Mouse (Mus musculus) megakaryocyte, embryonic 14.5 days (primary cell): ENCODE data around the gene Atp13a2.

Experiments
- FLI1 ChIP-seq: IDR thresholded peaks from 2 replicates; pipeline ENCODE4 v1.6.1; 2012; ENCODE audit warnings: low read length, inconsistent platforms, mixed read lengths
- GATA1 ChIP-seq: IDR thresholded peaks from 3 replicates; pipeline ENCODE4 v1.6.1; 2012; ENCODE audit warnings: mixed read lengths, low read length, inconsistent platforms, borderline replicate concordance

DNA sequence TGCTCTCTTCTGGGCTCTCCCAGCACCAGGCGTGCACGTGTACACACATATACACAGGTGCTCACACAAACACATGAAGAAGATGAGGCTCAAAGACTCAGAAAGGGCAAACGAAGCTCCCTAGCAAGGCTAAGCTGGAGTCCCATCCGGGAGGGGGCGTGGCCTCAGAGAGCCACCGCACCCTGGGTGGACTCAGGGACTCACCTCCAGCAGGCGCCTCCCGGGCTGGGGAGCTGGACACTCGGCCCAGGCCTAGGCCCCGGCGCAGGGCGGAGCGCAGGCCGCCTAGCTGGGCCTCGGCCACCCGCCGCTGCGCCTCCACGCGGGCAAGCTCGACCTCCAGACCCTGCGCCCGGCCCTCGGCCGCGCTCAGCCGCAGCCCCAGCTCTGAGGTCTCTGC lies 38.3 kb downstream of the Atp13a2 start:
- TF ChIP-seq GATA1 (no peak), FLI1 (no peak)
